Mouse (Mus musculus): ENCODE data around the gene Cables2. TPM values are rescaled to one million over a fixed set of nuclear protein-coding genes. Genes with fewer than 3 reads are reported as not detected.
"Not testable (repeated sequence)": the region's sequence is repeated elsewhere in the genome, so short reads cannot be mapped to it uniquely, and the experiment has no call there.

The Cables2 gene
- polyA plus RNA-seq, 1 experiment from 2014 or later = 8.5 TPM

DNA sequence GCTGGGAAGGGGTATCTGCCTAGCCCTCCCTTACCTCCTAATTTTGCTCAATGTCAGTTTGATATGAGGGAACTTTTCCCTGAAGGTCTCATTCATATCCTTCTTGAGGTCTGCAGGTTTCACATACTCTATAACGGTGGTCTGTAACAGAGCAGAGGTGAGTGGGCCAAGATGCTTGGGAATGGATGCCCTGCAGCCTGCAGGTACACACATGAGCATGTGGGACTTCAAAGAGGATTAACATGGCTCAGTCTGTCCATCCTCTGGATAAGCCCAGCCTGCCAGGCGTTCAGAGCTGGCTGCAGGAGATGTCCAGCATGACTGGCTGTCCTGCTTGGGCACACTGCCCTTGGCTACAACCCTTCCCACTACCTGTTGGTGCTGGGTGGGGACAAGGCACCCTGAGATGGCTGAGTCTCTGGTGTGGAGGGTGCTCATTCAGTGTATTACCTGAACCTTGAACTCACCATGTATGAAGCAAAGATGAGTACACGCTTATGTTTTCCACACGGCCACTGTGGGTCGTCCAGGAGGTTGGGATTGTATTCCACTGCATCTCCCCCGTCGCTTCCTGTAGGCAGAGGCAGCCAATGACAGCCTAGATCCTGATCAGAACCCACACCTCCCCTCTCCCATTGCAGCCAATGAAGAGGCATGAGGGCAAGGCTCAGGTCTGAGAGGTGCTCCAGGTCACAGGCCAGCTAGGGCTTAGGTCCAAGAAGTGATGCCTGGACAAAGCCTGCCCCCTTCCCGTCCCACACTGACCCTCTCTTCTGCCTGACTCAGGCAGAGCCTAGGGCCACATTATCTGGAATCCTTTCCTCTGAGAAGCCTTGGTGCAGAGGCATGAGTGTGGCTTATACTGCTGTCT, 12.5 kb downstream of the Cables2 start:
- Histone ChIP-seq H3K27me3 (ENCODE audit: control insufficient read depth, insufficient read depth, low read length) (no peaks in the 10 kb centered on the region), H3K4me1 (replicated peaks; ENCODE audit: control insufficient read depth, insufficient read depth) (peaks cover 3% of the 10 kb centered on the region; the same call in 1 of the 2 replicates), H3K27ac (replicated peaks) (no peak overlapping the region), H3K9me3 (ENCODE audit: control insufficient read depth, low read length) (no peaks in the 10 kb centered on the region), H3K36me3 (ENCODE audit: control insufficient read depth, insufficient read depth, low read length) (peaks cover 11% of the 10 kb centered on the region), H3K4me3 (ENCODE audit: low read depth, low read length) (no peak overlapping the region), H3K4me2 (replicated peaks; ENCODE audit: low read depth) (no peak overlapping the region), H3K9ac (ENCODE audit: low read length) (no peak overlapping the region)
- ATAC-seq (ENCODE audit: low FRiP score, low TSS enrichment) (no peak), DNase-seq (ENCODE audit: low spot score) (no peak)
- no peak for TF ChIP-seq CTCF (IDR thresholded peaks at IDR 0.05; ENCODE audit: low read depth)
- TF ChIP-seq EP300 (optimal IDR thresholded peaks at IDR 0.05) = no peak
- 49% methylated on average over 8 of the region's 8 CpGs for WGBS

DNA sequence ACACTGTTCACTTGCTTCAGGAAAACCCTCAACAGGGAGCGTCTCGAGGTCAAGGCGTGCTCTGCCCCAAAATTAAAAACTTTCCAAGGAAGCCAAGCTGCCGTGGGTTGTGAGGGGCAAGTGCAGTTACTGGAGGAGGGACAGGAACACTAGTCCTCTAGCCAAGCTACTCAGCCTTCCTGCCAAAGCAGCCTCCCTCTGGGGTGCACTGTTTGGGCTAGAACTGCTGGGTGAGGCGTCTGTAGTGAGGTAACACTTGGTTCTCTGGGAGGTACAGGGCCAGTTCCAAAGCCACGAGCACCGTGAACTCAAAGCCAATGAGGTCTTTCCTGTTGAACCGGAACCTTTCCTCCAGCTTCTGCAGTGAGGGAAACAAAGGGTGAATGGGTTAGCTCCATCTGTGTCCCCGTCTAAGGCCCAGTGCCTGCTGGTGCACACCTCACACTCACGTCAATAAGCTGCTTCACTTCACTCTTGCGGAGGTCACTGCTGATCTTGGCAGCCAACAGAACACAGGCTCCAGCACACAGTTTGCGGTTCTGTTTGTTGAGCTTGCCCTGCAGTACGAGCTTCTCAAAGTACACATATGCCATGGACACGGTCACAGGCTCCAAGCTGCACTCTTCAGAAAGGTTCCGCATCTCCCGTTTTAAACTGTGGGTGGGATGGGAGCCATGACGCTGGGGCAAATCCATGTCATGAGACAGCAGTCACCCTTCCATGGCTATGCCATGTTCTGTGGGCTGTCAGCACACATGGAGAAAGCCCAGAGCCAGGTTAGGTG, 13.3 kb downstream of the Cables2 start:
- not testable (repeated sequence) for H3K4me1 ChIP-seq (replicated peaks; ENCODE audit: control insufficient read depth, insufficient read depth); H3K27me3 ChIP-seq (ENCODE audit: control insufficient read depth, insufficient read depth, low read length); H3K4me3 ChIP-seq (ENCODE audit: low read depth, low read length); H3K4me2 ChIP-seq (replicated peaks; ENCODE audit: low read depth); H3K9me3 ChIP-seq (ENCODE audit: control insufficient read depth, low read length); DNase-seq (ENCODE audit: low spot score); H3K27ac ChIP-seq (replicated peaks); H3K9ac ChIP-seq (ENCODE audit: low read length); ATAC-seq (ENCODE audit: low FRiP score, low TSS enrichment)
- 62% methylated on average over 17 of the region's 17 CpGs for WGBS
- H3K36me3 ChIP-seq (ENCODE audit: control insufficient read depth, insufficient read depth, low read length) = peaks cover 11% of the 10 kb centered on the region

GRCm38 (mm10) chr2:180258951-180259484, 14.3 kb downstream of the Cables2 start:
- not testable (repeated sequence) for ATAC-seq (ENCODE audit: low FRiP score, low TSS enrichment); H3K4me3 ChIP-seq (ENCODE audit: low read depth, low read length); H3K4me1 ChIP-seq (replicated peaks; ENCODE audit: control insufficient read depth, insufficient read depth); H3K27me3 ChIP-seq (ENCODE audit: control insufficient read depth, insufficient read depth, low read length); H3K9ac ChIP-seq (ENCODE audit: low read length); H3K27ac ChIP-seq (replicated peaks); H3K4me2 ChIP-seq (replicated peaks; ENCODE audit: low read depth); H3K9me3 ChIP-seq (ENCODE audit: control insufficient read depth, low read length); DNase-seq (ENCODE audit: low spot score)
- 73% methylated on average over 10 of the region's 10 CpGs for WGBS
- peaks cover 11% of the 10 kb centered on the region for H3K36me3 ChIP-seq (ENCODE audit: control insufficient read depth, insufficient read depth, low read length)

GRCm38 (mm10) chr2:180257963-180258865, 15.1 kb downstream of the Cables2 start:
- Histone ChIP-seq H3K4me3 (ENCODE audit: low read depth, low read length) (peak overlapping the region; percentile 84), H3K9me3 (ENCODE audit: control insufficient read depth, low read length) (no peaks in the 10 kb centered on the region), H3K9ac (ENCODE audit: low read length) (peak overlapping the region; percentile 87), H3K4me2 (replicated peaks; ENCODE audit: low read depth) (peak overlapping the region; percentile 89), H3K4me1 (replicated peaks; ENCODE audit: control insufficient read depth, insufficient read depth) (peaks cover 3% of the 10 kb centered on the region; the same call in 1 of the 2 replicates), H3K27ac (replicated peaks) (no peak overlapping the region; the same call in 1 of the 2 replicates), H3K36me3 (ENCODE audit: control insufficient read depth, insufficient read depth, low read length) (peaks cover 11% of the 10 kb centered on the region), H3K27me3 (ENCODE audit: control insufficient read depth, insufficient read depth, low read length) (no peaks in the 10 kb centered on the region)
- TF ChIP-seq EP300 (optimal IDR thresholded peaks at IDR 0.05) (no peak), CTCF (IDR thresholded peaks at IDR 0.05; ENCODE audit: low read depth) (no peak)
- DNase-seq (ENCODE audit: low spot score) = no peak
- no peak for ATAC-seq (ENCODE audit: low FRiP score, low TSS enrichment)
- 49% methylated on average over 11 of the region's 11 CpGs for WGBS

- Histone ChIP-seq H3K4me1 (replicated peaks; ENCODE audit: control insufficient read depth, insufficient read depth) (peaks cover 3% of the 10 kb centered on the region; the same call in 1 of the 2 replicates), H3K4me3 (ENCODE audit: low read depth, low read length) (peak within 1 kb of the TSS; percentile 84), H3K4me2 (replicated peaks; ENCODE audit: low read depth) (peak within 1 kb of the TSS; percentile 89), H3K9ac (ENCODE audit: low read length) (peak within 1 kb of the TSS; percentile 87), H3K27ac (replicated peaks) (peak within 1 kb of the TSS; percentile 90), H3K36me3 (ENCODE audit: control insufficient read depth, insufficient read depth, low read length) (peaks cover 9% of the 10 kb centered on the region), H3K27me3 (ENCODE audit: control insufficient read depth, insufficient read depth, low read length) (no peaks in the 10 kb centered on the region), H3K9me3 (ENCODE audit: control insufficient read depth, low read length) (no peaks in the 10 kb centered on the region)
- DNase-seq (ENCODE audit: low spot score) = peak; percentile 98
- TF ChIP-seq EP300 (optimal IDR thresholded peaks at IDR 0.05) (no peak), CTCF (IDR thresholded peaks at IDR 0.05; ENCODE audit: low read depth) (0 out of 2 replicates have a peak, but pooled peaks have one; percentile 1)
- WGBS = under 1% methylated on average over 38 of the region's 38 CpGs
- peak; percentile 97 for ATAC-seq (ENCODE audit: low FRiP score, low TSS enrichment)
Measured at GRCm38 (mm10) chr2:180257001-180257521, 16.2 kb downstream of the Cables2 start, which contains the start of gene Rps21. Gene Rps21, plus strand, starts transcription at chr2:180257377.

Data from stomach, postnatal 0 days (tissue).